Mouse (Mus musculus) frontal cortex, postnatal 10 days (tissue): ENCODE results near the gene Nit1.

ENCODE experiments used
- DNase-seq, 2 experiments: peaks; one replicate each; pipeline ENCODE4 v3.0.0; 2022; ENCODE audit warnings: low spot score in 2 of 2, mixed read lengths in 1 of 2

The Nit1 gene

DNA sequence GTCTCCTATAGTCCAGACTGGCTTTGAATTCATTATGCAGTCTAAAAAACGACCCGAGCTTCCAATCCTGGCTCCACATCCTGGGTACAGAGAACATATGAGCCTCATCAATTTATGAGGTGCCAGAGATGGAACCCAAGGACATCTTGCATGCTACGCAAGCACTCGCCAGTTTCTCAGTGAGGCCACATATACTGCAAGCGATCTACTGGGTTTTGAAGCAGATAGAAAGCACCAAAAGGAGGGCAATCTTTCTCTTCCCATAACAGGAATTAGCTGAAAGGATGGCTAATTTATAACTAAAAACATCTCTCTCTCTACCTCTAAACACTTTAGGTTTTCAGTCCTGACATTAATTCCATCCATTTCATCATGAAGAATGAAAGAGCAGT lies 51.5 kb downstream of the Nit1 start:
- no peak for DNase-seq

- no peak for DNase-seq
These were observed 52.1 kb downstream of the Nit1 start for GRCm38 (mm10) chr1:171293351-171293750.

DNA sequence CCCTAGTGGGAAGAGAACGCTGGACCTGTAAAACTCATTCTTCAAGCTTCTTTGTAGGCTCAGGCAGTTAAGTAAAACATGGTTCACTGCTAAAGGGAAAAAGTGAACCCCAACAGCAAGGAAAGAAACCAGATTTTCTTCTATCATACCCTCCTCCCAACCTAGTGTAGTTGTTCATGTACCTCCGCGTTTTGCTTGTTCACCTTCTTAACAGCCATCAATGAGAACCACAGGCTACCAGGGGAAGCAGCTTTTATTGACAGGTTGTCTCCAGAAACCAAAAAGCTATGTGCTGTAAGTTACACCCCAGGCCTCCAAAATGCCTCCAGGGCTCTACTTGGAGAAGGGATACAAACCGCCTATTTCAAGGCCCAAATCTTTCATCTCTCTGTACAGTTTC lies 57.1 kb downstream of the Nit1 start:
- no peak for DNase-seq
